Mouse (Mus musculus): ENCODE results near the gene Cntd1. TPM values are rescaled to one million over a fixed set of nuclear protein-coding genes. Genes with fewer than 3 reads are reported as not detected.

Gene Cntd1
- total and polyA plus RNA-seq, 3 experiments, result 0.96 to 2.5 (median 0.98) TPM

DNA sequence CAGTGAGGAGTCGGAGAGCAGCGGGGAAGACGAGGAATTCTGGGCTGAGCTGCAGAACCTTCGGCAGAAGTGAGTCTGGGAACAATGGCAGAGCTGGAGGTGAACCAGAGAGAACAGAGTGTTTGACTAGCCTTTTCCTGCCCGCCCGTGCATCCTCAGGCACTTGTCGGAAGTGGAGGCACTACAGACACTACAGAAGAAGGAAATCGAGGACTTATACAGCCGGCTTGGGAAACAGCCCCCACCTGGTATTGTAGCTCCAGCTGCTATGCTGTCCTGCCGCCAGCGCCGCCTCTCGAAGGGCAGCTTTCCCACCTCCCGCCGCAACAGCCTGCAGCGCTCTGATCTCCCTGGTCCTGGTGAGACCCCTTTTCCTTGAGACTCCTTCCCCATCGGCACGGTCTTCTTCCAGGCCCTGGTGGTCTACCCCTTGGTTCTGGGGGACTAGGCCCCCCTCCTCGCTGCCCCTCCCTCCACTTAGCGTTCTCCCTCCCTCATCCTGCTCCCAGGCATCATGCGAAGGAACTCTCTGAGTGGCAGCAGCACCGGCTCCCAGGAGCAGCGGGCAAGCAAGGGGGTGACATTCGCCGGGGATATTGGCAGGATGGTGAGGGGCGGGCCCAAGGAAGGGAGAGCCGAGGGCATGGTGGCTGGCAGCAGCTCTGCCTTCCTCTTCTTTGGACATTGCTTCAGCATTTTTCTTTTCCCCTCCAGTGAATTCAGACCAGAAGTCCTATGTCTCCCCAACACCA is 2.3 kb upstream of the Cntd1 start:
- Histone ChIP-seq H3K36me3 (replicated peaks in 1 of 2; ENCODE audit: control insufficient read depth in 1 of 2, insufficient read depth in 1 of 2, low read length in 1 of 2) (peaks cover 14 to 42% of the 10 kb centered on the region in 2 experiments), H3K4me1 (ENCODE audit: control insufficient read depth in 1 of 2, insufficient read depth in 2 of 2) (peaks cover 13 to 42% of the 10 kb centered on the region in 2 experiments), H3K79me2 (replicated peaks; ENCODE audit: control insufficient read depth, extremely low read depth, insufficient read depth, poor library complexity, severe bottlenecking) (no peaks in the 10 kb centered on the region; the same call in 1 of the 2 replicates), H3K27ac (ENCODE audit: insufficient read depth, low read depth) (no peak overlapping the region), H3K4me2 (ENCODE audit: insufficient read depth, low read depth, poor library complexity, severe bottlenecking) (no peak overlapping the region), H3K27me3 (replicated peaks) (no peaks in the 10 kb centered on the region), H3K9me3 (replicated peaks; ENCODE audit: low read length) (no peaks in the 10 kb centered on the region), H3K9ac (ENCODE audit: insufficient read depth, low read depth) (no peak overlapping the region), H3K4me3 (replicated peaks in 1 of 3; ENCODE audit: low read depth in 2 of 3, low read length in 2 of 3, poor library complexity in 1 of 3) (no peak overlapping the region)
- in situ Hi-C loops (cut with MboI; ENCODE audit: low pct_ligation_motif_present, low pct_unique_long_range_greater_than_20kb, low sequenced_read_pairs), result no loop called here
- dilution Hi-C loops (cut with MboI; ENCODE audit: extremely low pct_ligation_motif_present, extremely low pct_unique_long_range_greater_than_20kb, low sequenced_read_pairs), result no loop called here
- TF ChIP-seq POLR2A (IDR thresholded peaks at IDR 0.05; ENCODE audit: low read depth, low read length), result 0 out of 2 replicates have a peak, but pooled peaks have one; percentile 10
- no peak for TF ChIP-seq ZMIZ1 (IDR thresholded peaks at IDR 0.05; ENCODE audit: low read depth, low read length)
- DNase-seq (ENCODE audit: extremely low read depth), result no peak

DNA sequence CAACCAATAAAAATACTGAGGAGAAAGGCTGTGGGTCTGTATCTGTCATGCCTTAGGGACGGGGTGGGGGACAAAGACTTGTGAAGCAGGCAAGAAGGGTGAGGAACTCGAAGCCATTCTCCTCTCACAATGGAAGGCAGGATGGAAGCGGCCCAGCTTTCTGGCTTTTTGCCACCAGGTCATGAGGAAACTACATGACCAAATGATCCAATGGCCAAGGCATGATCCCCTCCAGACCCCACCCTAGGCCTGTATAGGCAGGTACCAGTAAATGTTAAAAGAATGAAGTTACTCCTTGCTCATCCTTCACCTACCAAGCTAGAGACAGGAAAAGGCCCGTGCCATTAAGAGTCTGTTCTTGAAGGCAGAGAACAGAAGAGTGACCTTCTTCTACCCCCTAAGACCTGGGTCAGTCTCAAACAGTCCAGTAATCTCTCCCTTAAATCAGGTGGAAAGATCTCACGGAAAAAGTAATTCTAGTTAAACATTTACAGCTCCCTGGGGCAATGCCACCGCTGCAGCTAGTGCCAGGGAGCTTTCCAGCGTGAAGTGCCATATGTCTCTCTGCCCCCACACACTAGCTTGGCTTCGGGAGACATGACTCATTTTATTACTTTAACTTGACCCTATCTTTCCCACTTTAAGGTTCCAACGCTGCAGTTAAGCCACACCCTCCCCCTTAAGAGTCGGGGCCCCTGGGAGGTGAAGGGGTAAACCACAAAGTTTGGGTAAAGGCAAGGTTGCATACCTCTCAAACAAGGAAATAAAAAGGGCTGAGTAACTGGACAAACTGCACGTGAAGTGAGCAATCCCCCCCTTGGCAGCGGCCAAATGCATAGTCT is 1.2 kb upstream of the Cntd1 start:
- Histone ChIP-seq H3K9me3 (replicated peaks; ENCODE audit: low read length) (no peaks in the 10 kb centered on the region), H3K79me2 (replicated peaks; ENCODE audit: control insufficient read depth, extremely low read depth, insufficient read depth, poor library complexity, severe bottlenecking) (no peaks in the 10 kb centered on the region; the same call in 1 of the 2 replicates), H3K9ac (ENCODE audit: insufficient read depth, low read depth) (peak overlapping the region; percentile 66), H3K4me3 (replicated peaks in 1 of 3; ENCODE audit: low read depth in 2 of 3, low read length in 2 of 3, poor library complexity in 1 of 3) (peak overlapping the region; percentile 77 to 91 (median 82)), H3K4me1 (ENCODE audit: control insufficient read depth in 1 of 2, insufficient read depth in 2 of 2) (peaks cover 13 to 42% of the 10 kb centered on the region in 2 experiments), H3K27me3 (replicated peaks) (no peaks in the 10 kb centered on the region), H3K27ac (ENCODE audit: insufficient read depth, low read depth) (peak overlapping the region; percentile 37; the same call in 1 of the 2 replicates), H3K4me2 (ENCODE audit: insufficient read depth, low read depth, poor library complexity, severe bottlenecking) (peak overlapping the region; percentile 60), H3K36me3 (replicated peaks in 1 of 2; ENCODE audit: control insufficient read depth in 1 of 2, insufficient read depth in 1 of 2, low read length in 1 of 2) (peaks cover 14 to 40% of the 10 kb centered on the region in 2 experiments)
- in situ Hi-C loops (cut with MboI; ENCODE audit: low pct_ligation_motif_present, low pct_unique_long_range_greater_than_20kb, low sequenced_read_pairs), result no loop called here
- peak; percentile 78 for DNase-seq (ENCODE audit: extremely low read depth)
- dilution Hi-C loops (cut with MboI; ENCODE audit: extremely low pct_ligation_motif_present, extremely low pct_unique_long_range_greater_than_20kb, low sequenced_read_pairs), result no loop called here
- TF ChIP-seq MEF2A (IDR thresholded peaks at IDR 0.05; ENCODE audit: borderline replicate concordance, low read depth, low read length), result no peak
- TF ChIP-seq MAX (IDR thresholded peaks at IDR 0.05; ENCODE audit: low read length), result 0 out of 2 replicates have a peak, but pooled peaks have one; percentile 56
- TF ChIP-seq RCOR1 (conservative IDR thresholded peaks at IDR 0.05; ENCODE audit: low read depth, low read length), result peak; percentile 23; the same call in 1 of the 2 replicates
- TF ChIP-seq NELFE (IDR thresholded peaks at IDR 0.05; ENCODE audit: low read depth, low read length), result no peak
- TF ChIP-seq KAT2A (IDR thresholded peaks at IDR 0.05; ENCODE audit: insufficient replicate concordance, low read length), result no peak
- no peak; the same call in 1 of the 2 replicates for TF ChIP-seq MAZ (IDR thresholded peaks at IDR 0.05; ENCODE audit: low read depth, low read length)
- peak; percentile 41; the same call in 1 of the 2 replicates for TF ChIP-seq HCFC1 (IDR thresholded peaks at IDR 0.05; ENCODE audit: low read depth, low read length)
- peak; percentile 39 for TF ChIP-seq EP300 (IDR thresholded peaks at IDR 0.05; ENCODE audit: low read length)
- no peak for TF ChIP-seq USF1 (IDR thresholded peaks at IDR 0.05; ENCODE audit: low read depth, low read length)
- TF ChIP-seq CHD1 (IDR thresholded peaks at IDR 0.05; ENCODE audit: low read depth, low read length), result no peak
- TF ChIP-seq TBP (conservative IDR thresholded peaks at IDR 0.05; ENCODE audit: low read depth, low read length), result 0 out of 2 replicates have a peak, but pooled peaks have one; percentile 38
- no peak for TF ChIP-seq ELF1 (IDR thresholded peaks at IDR 0.05; ENCODE audit: low read depth, low read length)
- no peak for TF ChIP-seq ZC3H11A (IDR thresholded peaks at IDR 0.05; ENCODE audit: low read depth, low read length)
- TF ChIP-seq MXI1 (IDR thresholded peaks at IDR 0.05; ENCODE audit: low read depth, low read length), result no peak; the same call in 1 of the 2 replicates
- no peak for TF ChIP-seq RAD21 (IDR thresholded peaks at IDR 0.05; ENCODE audit: low read depth, low read length)
- no peak for TF ChIP-seq ZMIZ1 (IDR thresholded peaks at IDR 0.05; ENCODE audit: low read depth, low read length)
- TF ChIP-seq TCF12 (IDR thresholded peaks at IDR 0.05; ENCODE audit: low read depth, low read length), result no peak
- TF ChIP-seq MYC (IDR thresholded peaks at IDR 0.05; ENCODE audit: low read depth, low read length), result peak; percentile 63; the same call in 1 of the 2 replicates
- TF ChIP-seq POLR2A (IDR thresholded peaks at IDR 0.05; ENCODE audit: low read depth, low read length), result peak; percentile 53
- peak; percentile 21; the same call in 1 of the 2 replicates for TF ChIP-seq ETS1 (conservative IDR thresholded peaks at IDR 0.05; ENCODE audit: low read depth, low read length)
- TF ChIP-seq CTCF (conservative IDR thresholded peaks at IDR 0.05 in 1 of 2, IDR thresholded peaks at IDR 0.05 in 1 of 2; ENCODE audit: low read depth in 2 of 2, low read length in 2 of 2), result no peak
- no peak for TF ChIP-seq ZKSCAN1 (IDR thresholded peaks at IDR 0.05; ENCODE audit: borderline replicate concordance, low read depth, low read length)
- no peak for TF ChIP-seq GABPA (IDR thresholded peaks at IDR 0.05; ENCODE audit: insufficient replicate concordance, low read depth, low read length)
- TF ChIP-seq ZNF384 (IDR thresholded peaks at IDR 0.05; ENCODE audit: low read depth, low read length), result no peak
- TF ChIP-seq JUND (conservative IDR thresholded peaks at IDR 0.05; ENCODE audit: low read depth, low read length), result peak; percentile 75
- TF ChIP-seq SMC3 (IDR thresholded peaks at IDR 0.05; ENCODE audit: low read depth, low read length), result no peak
- TF ChIP-seq CHD2 (IDR thresholded peaks at IDR 0.05; ENCODE audit: low read length), result no peak
- TF ChIP-seq PAX5 (IDR thresholded peaks at IDR 0.05; ENCODE audit: low read length), result no peak
- TF ChIP-seq IRF4 (IDR thresholded peaks at IDR 0.05; ENCODE audit: low read depth, low read length), result no peak
